Mouse (Mus musculus) urinary bladder, adult 18-20 months (tissue): ENCODE measurements around the gene Sptbn2.
A peak's percentile ranks its signal among the peaks of the same experiment; 100 is the strongest.

Experiments used
- DNase-seq, 2 experiments: peaks; one replicate each; pipeline ENCODE4 v3.0.0; 2022; ENCODE audit warnings: low spot score in 2 of 2, mixed read lengths in 2 of 2

Sptbn2 gene

GRCm38 (mm10) chr19:4711098-4711600 is at the start of gene Sptbn2:
Gene Sptbn2 (plus strand): TSS chr19:4711167.
- no peak for DNase-seq

- DNase-seq = no peak
Observed at GRCm38 (mm10) chr19:4666815-4667214, 44.2 kb upstream of the Sptbn2 start.

GRCm38 (mm10) chr19:4670776-4671175 is 40.2 kb upstream of the Sptbn2 start:
- peak in 1 of 2 experiments; percentile 3 for DNase-seq

GRCm38 (mm10) chr19:4672401-4672800 is 38.6 kb upstream of the Sptbn2 start:
- DNase-seq = no peak

DNA sequence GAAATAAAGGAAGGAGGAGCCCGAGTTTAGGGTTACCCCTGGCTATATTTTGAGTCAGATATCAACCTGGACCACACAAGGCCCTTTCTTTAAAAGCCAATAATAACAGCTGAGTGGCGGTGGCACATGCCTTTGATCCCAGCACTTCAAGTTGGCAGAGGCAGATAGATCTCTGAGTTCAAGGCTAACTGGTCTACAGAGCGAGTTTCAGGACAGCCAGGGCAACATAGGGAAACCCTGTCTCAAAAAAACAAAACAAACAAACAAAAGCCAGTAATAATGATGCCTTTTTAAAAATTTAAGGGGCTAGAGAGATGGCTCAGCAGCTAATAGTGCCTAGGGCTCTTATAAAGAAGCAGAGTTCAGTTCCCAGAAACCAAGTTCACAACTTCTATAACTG is 16.6 kb upstream of the Sptbn2 start:
- DNase-seq = no peak

- DNase-seq = no peak
Observed at GRCm38 (mm10) chr19:4697121-4697520, 13.8 kb upstream of the Sptbn2 start.

DNA sequence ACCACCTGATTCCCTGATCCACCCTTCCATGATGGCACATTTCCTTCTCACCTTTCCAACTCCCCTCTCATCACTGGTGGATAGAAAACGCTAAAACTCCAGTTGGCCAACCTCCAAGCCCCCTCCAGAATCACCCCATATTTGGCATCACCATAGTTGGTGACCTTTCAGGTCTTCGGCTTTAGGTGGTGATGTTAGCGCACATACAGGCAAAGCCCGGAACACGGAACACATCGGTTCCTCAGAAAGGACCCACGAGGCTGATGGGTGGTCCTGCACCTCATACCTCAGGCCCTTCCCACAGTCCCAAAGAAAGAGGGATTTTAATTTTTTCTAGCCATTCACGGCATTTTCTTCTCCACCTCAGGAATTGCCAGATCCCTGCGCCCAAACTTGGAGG is 13.2 kb upstream of the Sptbn2 start:
- DNase-seq = no peak

GRCm38 (mm10) chr19:4698205-4698677 is 12.7 kb upstream of the Sptbn2 start, which contains the start of gene Gm960:
Gene Gm960 (minus strand): TSS chr19:4698668.
- DNase-seq = peak; percentile 64 to 76

DNA sequence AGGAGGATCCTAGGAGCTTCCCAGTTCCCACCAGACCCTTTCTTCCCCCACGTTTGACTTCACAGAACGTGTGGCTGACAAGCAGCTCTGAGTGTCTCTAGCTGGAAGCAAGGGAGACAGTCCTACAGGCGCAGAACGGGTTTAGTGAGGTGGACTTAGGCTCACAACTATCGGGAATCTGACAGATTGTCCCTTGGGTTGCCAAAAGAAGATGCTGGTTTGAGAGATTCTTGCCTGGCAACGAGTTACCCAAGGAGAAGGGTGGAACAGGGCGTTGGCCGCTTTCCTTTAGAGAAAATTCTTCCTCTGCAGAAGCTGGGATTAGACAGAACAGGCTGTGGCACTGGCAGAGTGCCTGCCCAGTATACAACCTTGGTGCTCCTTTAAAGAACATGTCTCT is 12.1 kb upstream of the Sptbn2 start:
- no peak for DNase-seq

GRCm38 (mm10) chr19:4699821-4700220 is 11.1 kb upstream of the Sptbn2 start:
- no peak for DNase-seq

DNA sequence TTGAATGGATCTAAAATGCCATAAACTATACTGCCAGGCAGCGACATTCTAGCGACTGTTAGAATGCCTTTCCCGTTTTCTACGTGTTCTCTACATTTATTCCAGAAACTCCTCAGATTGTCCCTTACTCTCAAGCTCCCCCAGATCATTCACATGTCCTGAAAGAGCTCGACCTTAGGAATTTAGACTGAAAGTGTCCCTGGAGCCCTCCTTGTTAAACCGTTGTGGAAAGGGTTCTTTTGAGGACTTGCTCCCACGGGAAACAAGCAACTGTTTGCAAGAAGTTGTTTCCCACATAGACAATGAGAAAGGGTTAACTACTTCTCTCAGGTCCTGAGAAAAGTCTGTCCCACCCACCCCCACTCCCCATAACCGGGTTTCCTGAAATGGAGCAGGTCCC is 10.3 kb upstream of the Sptbn2 start:
- DNase-seq = no peak

- DNase-seq = no peak
Observed at GRCm38 (mm10) chr19:4701221-4701620, 9.7 kb upstream of the Sptbn2 start.

GRCm38 (mm10) chr19:4708765-4709164 is 2.2 kb upstream of the Sptbn2 start:
- no peak for DNase-seq

GRCm38 (mm10) chr19:4711601-4712155 is 711 bp downstream of the Sptbn2 start:
- no peak for DNase-seq

DNA sequence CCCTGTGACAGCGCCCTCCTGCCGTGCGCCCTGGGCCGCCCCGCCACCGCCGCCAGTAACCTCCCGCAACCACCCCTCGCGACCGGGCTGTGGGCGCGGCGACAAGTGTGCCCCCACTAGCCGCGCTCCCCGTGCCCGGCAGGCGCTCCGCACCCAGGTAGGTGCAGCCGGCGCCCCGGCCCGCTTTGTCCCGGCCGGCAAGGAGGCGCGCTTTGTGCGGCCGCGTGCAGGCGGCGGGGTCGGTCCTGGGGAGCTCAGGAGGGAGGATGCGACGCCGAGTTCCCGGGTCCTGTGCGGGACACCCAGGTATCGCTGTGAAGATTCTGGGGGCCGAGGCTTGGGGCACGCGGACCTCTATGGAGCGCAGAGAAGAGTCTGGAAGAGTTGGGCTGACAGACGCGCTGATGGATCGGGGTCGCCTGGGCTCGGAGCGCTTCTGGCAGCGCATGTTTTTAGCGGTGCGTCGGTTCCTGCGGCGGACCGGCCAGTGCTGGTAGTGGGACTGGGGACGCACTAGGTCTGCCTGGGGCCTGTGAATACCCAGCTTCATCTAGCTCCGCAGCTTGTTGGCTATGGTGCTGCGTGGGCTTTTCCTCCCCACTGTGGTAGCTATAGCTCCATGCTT is 1.3 kb downstream of the Sptbn2 start:
- DNase-seq = peak in 1 of 2 experiments; percentile 33

DNA sequence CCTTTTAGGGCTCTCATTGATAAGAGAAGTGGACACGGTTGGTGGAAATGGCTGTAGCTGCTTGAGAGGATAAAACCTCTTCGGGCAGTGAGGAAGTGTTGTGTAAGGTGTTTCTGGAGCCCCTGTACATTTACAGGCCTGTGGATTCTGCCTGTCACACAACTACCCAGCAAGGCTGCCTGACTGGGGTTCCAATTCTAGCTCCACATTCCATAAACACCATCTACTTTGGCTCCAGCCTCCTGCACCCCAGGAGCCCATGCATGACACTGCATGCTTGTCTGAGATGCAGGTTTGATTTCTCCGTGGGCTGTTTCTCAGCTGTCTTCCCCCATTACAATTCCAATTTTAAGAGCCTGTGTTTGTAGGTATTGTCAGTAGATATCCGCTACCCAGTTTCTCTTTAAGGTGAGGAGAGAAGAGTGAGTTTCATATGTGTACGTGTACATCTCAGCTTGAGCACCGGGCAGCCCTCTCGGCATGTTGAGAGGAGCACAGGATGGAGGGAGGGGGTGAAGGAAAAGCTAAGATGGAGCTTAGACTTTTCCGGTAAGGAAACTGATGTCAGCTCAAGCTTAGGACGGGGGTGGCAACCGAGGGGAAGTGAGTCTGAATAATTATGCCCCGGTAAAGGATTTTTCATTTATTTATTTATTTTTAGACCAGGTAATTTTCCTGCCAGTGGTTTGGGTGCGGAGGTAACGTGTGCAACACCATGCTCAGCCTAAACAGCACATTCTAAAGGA is 2.0 kb downstream of the Sptbn2 start:
- no peak for DNase-seq

DNA sequence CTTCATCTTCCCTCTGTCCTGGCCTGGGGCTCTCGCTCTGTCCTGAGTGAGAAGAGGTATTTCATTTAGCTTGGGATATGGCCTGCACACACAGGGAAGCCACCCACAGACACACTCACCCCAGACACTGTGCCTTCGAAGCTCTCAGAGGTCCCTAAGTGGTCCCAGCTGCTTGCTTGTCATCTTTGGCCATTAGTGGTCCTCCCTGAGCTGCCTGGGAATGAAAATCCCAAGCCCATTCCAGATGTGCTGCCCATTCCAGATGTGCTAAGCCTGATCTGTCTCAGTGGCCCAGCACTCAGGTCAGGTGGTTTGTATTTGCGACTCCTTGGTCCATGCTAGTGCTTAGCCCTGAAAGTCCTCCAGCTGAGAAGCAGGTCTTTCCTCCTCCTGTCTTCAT is 2.9 kb downstream of the Sptbn2 start:
- no peak for DNase-seq

- DNase-seq = no peak
Observed at GRCm38 (mm10) chr19:4716756-4717155, 5.8 kb downstream of the Sptbn2 start.

- DNase-seq = no peak
Observed at GRCm38 (mm10) chr19:4717281-4717680, 6.3 kb downstream of the Sptbn2 start.

GRCm38 (mm10) chr19:4718716-4719115 is 7.7 kb downstream of the Sptbn2 start:
- DNase-seq = peak in 1 of 2 experiments; percentile 19

DNA sequence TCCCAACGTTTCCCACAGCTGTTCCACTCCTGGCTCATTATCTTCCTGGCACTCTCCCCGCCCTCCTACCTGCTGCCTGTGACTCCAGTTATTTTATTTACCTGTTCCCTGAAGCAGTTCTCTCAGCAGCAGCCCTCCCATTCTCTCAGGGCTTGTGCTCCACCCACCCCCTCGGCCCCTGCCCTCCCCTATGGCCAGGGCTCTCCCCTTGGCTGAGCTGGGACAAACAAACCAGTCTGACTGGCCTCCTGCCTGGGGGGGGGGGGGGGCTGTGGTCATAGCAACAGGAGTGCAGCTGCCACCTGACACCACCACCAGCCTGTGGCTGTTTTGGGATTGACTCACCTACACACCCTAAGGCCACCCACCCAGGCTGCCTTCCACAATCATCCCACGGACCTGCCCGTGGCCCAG is 8.4 kb downstream of the Sptbn2 start:
- peak; percentile 25 to 74 for DNase-seq

- peak in 1 of 2 experiments; percentile 26 for DNase-seq
Observed at GRCm38 (mm10) chr19:4720112-4720511, 9.1 kb downstream of the Sptbn2 start.
